8 mouse cellular contexts compared by ENCODE assay signal in genomic region chr5:43355832-43356231, GRCm38 (mm10).
DNase-seq lines count a peak whose midpoint lies in the region; ATAC-seq and TF ChIP-seq lines count a peak whose summit lies in the region.

No protein-coding gene starts in this region.

- no peaks in the 10 kb centered on the region for H3K9me3 ChIP-seq in heart, embryonic 11.5 days (replicated peaks; ENCODE audit: control insufficient read depth, low read length)
- H3K9me3 ChIP-seq in MEL (replicated peaks; ENCODE audit: insufficient read depth, low read length): no peaks in the 10 kb centered on the region
- no peaks in the 10 kb centered on the region for H3K9me3 ChIP-seq in hindbrain, embryonic 11.5 days (ENCODE audit: control insufficient read depth, low read length)
- no peaks in the 10 kb centered on the region for H3K9me3 ChIP-seq in midbrain, embryonic 10.5 days (replicated peaks)

- peak overlapping the region; percentile 65 for H3K9ac ChIP-seq in heart, embryonic 11.5 days (ENCODE audit: low read depth, low read length)
- H3K9ac ChIP-seq in MEL (ENCODE audit: control insufficient read depth, low read depth, low read length, poor library complexity, severe bottlenecking): no peak overlapping the region
- H3K9ac ChIP-seq in hindbrain, embryonic 11.5 days (ENCODE audit: low read depth, low read length): no peak overlapping the region; the same call in 1 of the 2 replicates

- peaks cover 16% of the 10 kb centered on the region for H3K4me1 ChIP-seq in heart, embryonic 11.5 days (ENCODE audit: control insufficient read depth, insufficient read depth, low read length)
- peaks cover 34 to 46% of the 10 kb centered on the region in 2 experiments for H3K4me1 ChIP-seq in MEL (ENCODE audit: control insufficient read depth in 1 of 2, insufficient read depth in 2 of 2, low read length in 2 of 2)
- no peaks in the 10 kb centered on the region for H3K4me1 ChIP-seq in hindbrain, embryonic 11.5 days (replicated peaks; ENCODE audit: control insufficient read depth, insufficient read depth, low read length)
- H3K4me1 ChIP-seq in midbrain, embryonic 10.5 days: peaks cover 18% of the 10 kb centered on the region

- no peak for DNase-seq in heart, adult 9 months (ENCODE audit: low spot score in 2 of 2)
- DNase-seq in MEL (ENCODE audit: low read depth, low spot score): no peak
- DNase-seq in hindbrain, embryonic 11.5 days (ENCODE audit: low spot score): peak; percentile 43
- peak; percentile 34 for DNase-seq in midbrain, embryonic 10.5 days (ENCODE audit: low spot score)
- DNase-seq in left cerebral cortex, adult 18-20 months (ENCODE audit: low spot score in 2 of 2): no peak
- DNase-seq in urinary bladder, adult 2 months (ENCODE audit: low spot score): no peak
- no peak for DNase-seq in layer of hippocampus, adult 8-10 months (ENCODE audit: low spot score in 2 of 2)

- TF ChIP-seq RAD21 in MEL (IDR thresholded peaks at IDR 0.05; ENCODE audit: low read depth, low read length): no peak

- H3K79me2 ChIP-seq in MEL (ENCODE audit: control insufficient read depth, insufficient read depth, low read length, poor library complexity): no peaks in the 10 kb centered on the region

- WGBS in heart, embryonic 11.5 days (ENCODE audit: insufficient replicate concordance): 78% methylated on average over 16 of the region's 16 CpGs
- 75% methylated on average over 16 of the region's 16 CpGs for WGBS in hindbrain, embryonic 11.5 days
- 83% methylated on average over 16 of the region's 16 CpGs for WGBS in midbrain, embryonic 10.5 days

- peak overlapping the region; percentile 68 for H3K4me2 ChIP-seq in heart, embryonic 11.5 days
- H3K4me2 ChIP-seq in hindbrain, embryonic 11.5 days (replicated peaks; ENCODE audit: low read depth, low read length): no peak overlapping the region; the same call in 1 of the 2 replicates

- no peak for TF ChIP-seq EP300 in MEL (IDR thresholded peaks at IDR 0.05; ENCODE audit: low read depth in 1 of 2, low read length in 2 of 2)

- no peak for ATAC-seq in heart, embryonic 11.5 days (replicated peaks; ENCODE audit: insufficient number of reproducible peaks, low FRiP score, low TSS enrichment)
- ATAC-seq in hindbrain, embryonic 11.5 days (ENCODE audit: low FRiP score): peak; percentile 17; the same call in 1 of the 2 replicates

- no peak overlapping the region for H3K4me3 ChIP-seq in heart, embryonic 11.5 days (ENCODE audit: low read depth, low read length)
- H3K4me3 ChIP-seq in MEL (ENCODE audit: control insufficient read depth in 1 of 2, insufficient read depth in 1 of 2, low read depth in 2 of 2, low read length in 2 of 2): no peak overlapping the region
- H3K4me3 ChIP-seq in hindbrain, embryonic 11.5 days (ENCODE audit: low read depth, low read length): no peak overlapping the region
- H3K4me3 ChIP-seq in midbrain, embryonic 10.5 days: peak overlapping the region; percentile 56; the same call in 1 of the 2 replicates

- peak overlapping the region; percentile 87; the same call in 1 of the 2 replicates for H3K27ac ChIP-seq in heart, embryonic 11.5 days (ENCODE audit: low read depth, low read length)
- H3K27ac ChIP-seq in MEL (ENCODE audit: control insufficient read depth, low read depth, low read length): peak overlapping the region; percentile 40; the same call in 1 of the 2 replicates
- H3K27ac ChIP-seq in hindbrain, embryonic 11.5 days (ENCODE audit: low read depth, low read length): no peak overlapping the region
- H3K27ac ChIP-seq in midbrain, embryonic 10.5 days (replicated peaks): peak overlapping the region; percentile 83

- no peak for TF ChIP-seq POLR2A in MEL (IDR thresholded peaks at IDR 0.05; ENCODE audit: control insufficient read depth in 1 of 2, insufficient read depth in 1 of 2, low read depth in 1 of 2, low read length in 2 of 2, poor library complexity in 1 of 2)

- no peaks in the 10 kb centered on the region for H3K36me3 ChIP-seq in heart, embryonic 11.5 days (ENCODE audit: control insufficient read depth, insufficient read depth, low read length)
- H3K36me3 ChIP-seq in MEL (ENCODE audit: control insufficient read depth in 1 of 2, insufficient read depth in 2 of 2, low read length in 2 of 2): peaks cover 0 to 46% of the 10 kb centered on the region in 2 experiments; a peak in 2 of 4 replicates
- no peaks in the 10 kb centered on the region for H3K36me3 ChIP-seq in hindbrain, embryonic 11.5 days (ENCODE audit: control insufficient read depth, insufficient read depth, low read length)
- H3K36me3 ChIP-seq in midbrain, embryonic 10.5 days: no peaks in the 10 kb centered on the region

- no peaks in the 10 kb centered on the region for H3K27me3 ChIP-seq in heart, embryonic 11.5 days (ENCODE audit: control insufficient read depth, insufficient read depth, low read length)
- H3K27me3 ChIP-seq in MEL (ENCODE audit: control insufficient read depth in 1 of 2, insufficient read depth in 2 of 2, low read length in 2 of 2): no peaks in the 10 kb centered on the region
- H3K27me3 ChIP-seq in hindbrain, embryonic 11.5 days (ENCODE audit: control insufficient read depth, insufficient read depth, low read length): no peaks in the 10 kb centered on the region
- no peaks in the 10 kb centered on the region for H3K27me3 ChIP-seq in midbrain, embryonic 10.5 days (ENCODE audit: low read depth, poor library complexity, severe bottlenecking)

- no peak for TF ChIP-seq CTCF in MEL (IDR thresholded peaks at IDR 0.05 in 2 of 3, conservative IDR thresholded peaks at IDR 0.05 in 1 of 3; ENCODE audit: control insufficient read depth in 1 of 3, insufficient read depth in 1 of 3, low read depth in 2 of 3, low read length in 3 of 3, poor library complexity in 1 of 3, severe bottlenecking in 1 of 3)

TF ChIP-seq in MEL, 35 proteins besides CTCF, POLR2A, EP300 and RAD21:
- TF ChIP-seq USF1 (IDR thresholded peaks at IDR 0.05; ENCODE audit: low read depth, low read length) (no peak), NELFE (IDR thresholded peaks at IDR 0.05; ENCODE audit: low read depth, low read length) (no peak; the same call in 1 of the 2 replicates), SMC3 (IDR thresholded peaks at IDR 0.05; ENCODE audit: low read depth, low read length) (no peak), MAFK (IDR thresholded peaks at IDR 0.05; ENCODE audit: borderline replicate concordance, low read depth, low read length) (no peak), UBTF (IDR thresholded peaks at IDR 0.05; ENCODE audit: borderline replicate concordance, insufficient read depth, low read depth, low read length) (no peak), MXI1 (IDR thresholded peaks at IDR 0.05; ENCODE audit: low read depth, low read length) (no peak), POLR2AphosphoS2 (IDR thresholded peaks at IDR 0.05; ENCODE audit: low read length) (no peak), CHD1 (IDR thresholded peaks at IDR 0.05; ENCODE audit: low read depth, low read length) (no peak), TCF12 (IDR thresholded peaks at IDR 0.05; ENCODE audit: low read depth, low read length) (no peak), CHD2 (IDR thresholded peaks at IDR 0.05; ENCODE audit: low read length) (no peak), TBP (IDR thresholded peaks at IDR 0.05; ENCODE audit: low read depth, low read length) (no peak), NRF1 (IDR thresholded peaks at IDR 0.05; ENCODE audit: insufficient read depth, low read depth, low read length, poor library complexity, severe bottlenecking) (no peak), GABPA (IDR thresholded peaks at IDR 0.05; ENCODE audit: low read depth, low read length) (no peak), POLR2AphosphoS5 (IDR thresholded peaks at IDR 0.05; ENCODE audit: borderline replicate concordance, low read depth, low read length) (no peak)
TF ChIP-seq in MEL: peak in this region for 0.

Comparison
In these comparisons a context has a peak if more than half of its experiments do, and no peak if none do; other contexts are left out.
1. DNase-seq: peak in hindbrain, embryonic 11.5 days (single experiment) and midbrain, embryonic 10.5 days (single experiment); none in heart, adult 9 months (0 of 2), MEL (single experiment), left cerebral cortex, adult 18-20 months (0 of 2), urinary bladder, adult 2 months (single experiment) and layer of hippocampus, adult 8-10 months (0 of 2).